Mouse (Mus musculus) ES-E14 (cell line): ENCODE measurements around the gene Tnmd. TPM values are rescaled to one million over a fixed set of nuclear protein-coding genes. Genes with fewer than 3 reads are reported as not detected.

ENCODE experiments used
- DNase-seq: peaks from one replicate; pipeline ENCODE4 v3.0.0-alpha.2; 2013; ENCODE audit warnings: low read depth, low spot score
- H3K27ac ChIP-seq: 2 replicates; pipeline ENCODE4 v1.5.1; 2012; ENCODE audit warnings: low read depth, mild to moderate bottlenecking, low read length, moderate library complexity, mixed read lengths; ENCODE audit not compliant: poor library complexity, insufficient read depth, severe bottlenecking
- H3K36me3 ChIP-seq: 2 replicates; pipeline ENCODE4 v1.6.1; 2012; ENCODE audit warnings: mild to moderate bottlenecking, low read length, moderate library complexity, mixed read lengths; ENCODE audit not compliant: control insufficient read depth, poor library complexity, insufficient read depth, severe bottlenecking
- H3K4me1 ChIP-seq, 2 experiments: fragments of 150-350 bp in 1 of 2; sonication (generic) in 1 of 2; 2 replicates each; pipeline ENCODE4 v1.6.1; 2012; ENCODE audit warnings: low read length in 2 of 2, mild to moderate bottlenecking in 1 of 2, mixed read lengths in 1 of 2; ENCODE audit not compliant: control insufficient read depth in 2 of 2, insufficient read depth in 2 of 2, poor library complexity in 1 of 2
- H3K4me3 ChIP-seq, 2 experiments: fragments of 150-350 bp in 1 of 2; sonication (generic) in 1 of 2; 2 replicates each; pipeline ENCODE4 v1.5.1; 2012; ENCODE audit warnings: low read length in 2 of 2, low read depth in 1 of 2, mild to moderate bottlenecking in 1 of 2, mixed read lengths in 1 of 2; ENCODE audit not compliant: insufficient read depth in 1 of 2, poor library complexity in 1 of 2, severe bottlenecking in 1 of 2
- H3K9ac ChIP-seq: 2 replicates; pipeline ENCODE4 v1.6.1; 2012; ENCODE audit warnings: low read depth, mild to moderate bottlenecking, low read length, mixed read lengths; ENCODE audit not compliant: poor library complexity, insufficient read depth, severe bottlenecking
- H3K9me3 ChIP-seq: fragments of 150-350 bp; sonication (generic); 2 replicates; pipeline ENCODE4 v1.6.1; 2012; ENCODE audit warnings: low read depth, mild to moderate bottlenecking, low read length; ENCODE audit not compliant: control insufficient read depth, insufficient read depth
- CHD2 ChIP-seq: IDR thresholded peaks from 2 replicates; pipeline ENCODE4 v1.6.1; 2014; ENCODE audit warnings: mild to moderate bottlenecking, low read depth, low read length, inconsistent platforms
- HCFC1 ChIP-seq: IDR thresholded peaks from 2 replicates; pipeline ENCODE4 v1.6.1; 2012; ENCODE audit warnings: low read length, inconsistent platforms, borderline replicate concordance; ENCODE audit not compliant: insufficient read depth
- MAFK ChIP-seq: IDR thresholded peaks from 2 replicates; pipeline ENCODE4 v1.6.1; 2014; ENCODE audit warnings: mild to moderate bottlenecking, low read depth, low read length, inconsistent platforms; ENCODE audit not compliant: insufficient read depth
- ZC3H11A ChIP-seq: IDR thresholded peaks from 2 replicates; pipeline ENCODE4 v1.6.1; 2012; ENCODE audit warnings: low read depth, mild to moderate bottlenecking, inconsistent platforms, low read length, borderline replicate concordance
- ZNF384 ChIP-seq: IDR thresholded peaks from 2 replicates; pipeline ENCODE4 v1.6.1; 2012; ENCODE audit warnings: low read depth, low read length, inconsistent platforms
- in situ Hi-C, 2 experiments: fragments of 600-800 bp; cut with MboI; formaldehyde crosslinking; loops; one replicate each; pipeline ENCODE4 v1.15.1; 2025; ENCODE audit warnings: low sequenced_read_pairs in 2 of 2, inconsistent platforms in 1 of 2; ENCODE audit not compliant: unreplicated experiment in 2 of 2
- total RNA-seq: library from RNA; depleted of rRNA; stranded (reverse); fragments of 300-350 nt; gene quantifications from 2 replicates; pipeline ENCODE4 v1.2.3, GENCODE M21; 2012; rRNA removed

Tnmd gene
- total RNA-seq: not detected in 2 replicates

- Histone ChIP-seq H3K27ac (no peak within 1 kb of the TSS), H3K9me3 (no peaks in the 10 kb centered on the region), H3K36me3 (no peaks in the 10 kb centered on the region), H3K4me1 (no peaks in the 10 kb centered on the region), H3K9ac (no peak within 1 kb of the TSS), H3K4me3 (no peak within 1 kb of the TSS)
- TF ChIP-seq ZNF384 (no peak), MAFK (no peak), ZC3H11A (no peak), CHD2 (no peak), HCFC1 (no peak)
- no peak for DNase-seq
- in situ Hi-C loops: no loop called here
Measured at GRCm38 (mm10) chrX:133850680-133851079, at the start of gene Tnmd. Gene Tnmd (plus strand): TSS chrX:133850980.

DNA sequence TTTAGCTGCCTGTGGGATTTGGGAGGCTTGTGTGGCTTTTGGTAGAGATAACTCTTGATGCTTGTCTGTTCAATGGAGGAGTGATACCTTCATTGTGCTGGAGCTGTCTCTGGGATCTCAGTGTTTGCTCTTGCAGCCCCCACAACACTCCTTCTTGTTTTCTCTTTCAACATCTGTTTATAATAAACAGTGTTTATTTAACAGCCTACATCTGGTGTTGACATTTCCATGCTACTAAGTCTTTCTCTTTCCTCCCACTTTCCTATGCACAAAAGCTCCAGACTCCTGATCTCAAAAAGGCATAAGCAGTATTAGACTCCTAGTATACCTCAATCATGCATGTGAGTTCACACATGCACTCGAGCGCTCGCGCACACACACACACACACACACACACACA is 2.9 kb downstream of the Tnmd start:
- Histone ChIP-seq H3K4me3 (no peak overlapping the region), H3K27ac (no peak overlapping the region), H3K9me3 (no peaks in the 10 kb centered on the region), H3K9ac (no peak overlapping the region), H3K36me3 (no peaks in the 10 kb centered on the region), H3K4me1 (no peaks in the 10 kb centered on the region)
- TF ChIP-seq ZNF384 (no peak), MAFK (no peak), CHD2 (no peak), ZC3H11A (no peak)
- DNase-seq: no peak
- in situ Hi-C loops: no loop called here

DNA sequence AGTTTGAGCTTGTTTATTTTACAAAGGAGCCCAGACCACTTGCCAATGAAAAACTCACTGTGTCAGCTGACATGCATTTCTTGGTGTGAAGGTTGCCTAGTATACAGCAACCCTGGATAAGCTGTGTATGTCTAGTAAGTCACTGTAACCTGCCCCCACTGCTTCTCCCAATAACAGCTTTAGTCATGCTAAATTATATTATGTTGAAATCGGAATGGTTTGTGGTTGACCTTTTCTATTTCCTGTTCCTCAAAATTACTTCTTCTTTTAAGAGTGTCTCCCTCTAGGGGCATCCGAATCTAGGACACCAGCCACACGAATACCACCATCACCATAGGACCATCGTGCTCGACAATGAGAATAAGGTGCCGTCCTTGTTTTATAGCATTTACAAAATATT is 19.0 kb downstream of the Tnmd start:
- DNase-seq: no peak
- TF ChIP-seq ZNF384 (no peak), CHD2 (no peak), HCFC1 (no peak)
- no peak overlapping the region for H3K9ac ChIP-seq
- H3K4me1 ChIP-seq: no peaks in the 10 kb centered on the region
- in situ Hi-C loops: no loop called here
- no peaks in the 10 kb centered on the region for H3K9me3 ChIP-seq
- H3K36me3 ChIP-seq: no peaks in the 10 kb centered on the region
- H3K27ac ChIP-seq: no peak overlapping the region
- H3K4me3 ChIP-seq: no peak overlapping the region

- no peak for DNase-seq
- no peaks in the 10 kb centered on the region for H3K4me1 ChIP-seq
- no peak overlapping the region for H3K27ac ChIP-seq
- no peaks in the 10 kb centered on the region for H3K9me3 ChIP-seq
- in situ Hi-C loops: no loop called here
- H3K4me3 ChIP-seq: no peak overlapping the region
- H3K36me3 ChIP-seq: no peaks in the 10 kb centered on the region
- TF ChIP-seq HCFC1 (no peak), ZC3H11A (no peak), MAFK (no peak), ZNF384 (no peak), CHD2 (no peak)
- no peak overlapping the region for H3K9ac ChIP-seq
Measured at GRCm38 (mm10) chrX:133887308-133887707, 36.5 kb downstream of the Tnmd start.

DNA sequence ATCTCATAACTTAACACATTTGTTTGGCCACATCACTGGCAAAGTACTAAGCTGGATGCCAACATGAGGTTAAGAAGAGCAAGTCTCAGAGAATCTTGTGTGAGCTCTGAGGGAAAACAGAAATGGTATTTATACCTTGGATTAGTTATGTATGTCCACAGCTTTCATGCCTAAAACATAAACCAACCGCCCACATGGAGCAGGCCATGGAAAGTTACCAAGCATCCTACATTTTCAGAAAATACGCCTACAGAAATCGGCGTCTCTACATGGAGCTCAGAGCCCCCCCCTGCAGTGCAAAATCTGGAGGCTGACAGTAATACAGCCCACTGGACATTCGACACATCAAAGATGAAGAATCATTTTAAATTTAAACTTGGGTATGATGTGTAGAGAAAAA is 37.3 kb downstream of the Tnmd start:
- no peak overlapping the region for H3K27ac ChIP-seq
- H3K9ac ChIP-seq: no peak overlapping the region
- H3K9me3 ChIP-seq: no peaks in the 10 kb centered on the region
- in situ Hi-C loops: no loop called here
- H3K4me3 ChIP-seq: no peak overlapping the region
- TF ChIP-seq ZC3H11A (no peak), MAFK (no peak), HCFC1 (no peak), CHD2 (no peak), ZNF384 (no peak)
- H3K36me3 ChIP-seq: no peaks in the 10 kb centered on the region
- no peaks in the 10 kb centered on the region for H3K4me1 ChIP-seq
- no peak for DNase-seq
